Mouse (Mus musculus) liver, embryonic 11.5 days (tissue): Measurements from ENCODE around the gene Trafd1. TPM values are rescaled to one million over a fixed set of nuclear protein-coding genes. Genes with fewer than 3 reads are reported as not detected.

ENCODE experiments used
- ATAC-seq: fragments of 200-750 bp; cut with Nextera tagmentation; replicated peaks from 2 replicates; pipeline ENCODE4 v1.8.0; 2017; ENCODE audit warnings: moderate number of reproducible peaks, mild to moderate bottlenecking, moderate TSS enrichment, moderate library complexity; ENCODE audit not compliant: low FRiP score
- DNase-seq: peaks from one replicate; pipeline ENCODE4 v3.0.0-alpha.2; 2017; ENCODE audit warnings: low spot score
- H3K27ac ChIP-seq: fragments of 300-500 bp; sonication (generic); 2 replicates; pipeline ENCODE4 v1.5.1; 2014; ENCODE audit warnings: mild to moderate bottlenecking, low read depth, low read length, control low read depth
- H3K27me3 ChIP-seq: fragments of 300-500 bp; sonication (generic); replicated peaks from 2 replicates; pipeline ENCODE4 v1.6.1; 2014; ENCODE audit warnings: low read length, mixed read lengths; ENCODE audit not compliant: control insufficient read depth, insufficient read depth
- H3K36me3 ChIP-seq: fragments of 300-500 bp; sonication (generic); 2 replicates; pipeline ENCODE4 v1.6.1; 2014; ENCODE audit warnings: mild to moderate bottlenecking, low read length, moderate library complexity, mixed read lengths; ENCODE audit not compliant: control insufficient read depth, insufficient read depth
- H3K4me1 ChIP-seq: fragments of 300-500 bp; sonication (generic); replicated peaks from 2 replicates; pipeline ENCODE4 v1.6.1; 2014; ENCODE audit warnings: low read length, mixed read lengths; ENCODE audit not compliant: control insufficient read depth, insufficient read depth
- H3K4me2 ChIP-seq: fragments of 300-500 bp; sonication (generic); 2 replicates; pipeline ENCODE4 v1.6.1; 2014; ENCODE audit warnings: mild to moderate bottlenecking, control low read depth, moderate library complexity
- H3K4me3 ChIP-seq: fragments of 300-500 bp; sonication (generic); 2 replicates; pipeline ENCODE4 v1.5.1; 2014; ENCODE audit warnings: low read depth, low read length, control low read depth
- H3K9ac ChIP-seq: fragments of 300-500 bp; sonication (generic); 2 replicates; pipeline ENCODE4 v1.6.1; 2014; ENCODE audit warnings: low read depth, low read length, control low read depth
- H3K9me3 ChIP-seq: fragments of 300-500 bp; sonication (generic); 2 replicates; pipeline ENCODE4 v1.6.1; 2016; ENCODE audit warnings: low read length, inconsistent platforms, mixed read lengths; ENCODE audit not compliant: control insufficient read depth
- WGBS: fragments of 180-500 bp; shearing (Covaris S2); extraction: QIAGEN DNeasy Blood & Tissue Kit; methylation state at CpG from one replicate; pipeline ENCODE4 v1.1.7; 2014; 5-methylcytosine and 5-hydroxymethylcytosine counted together
- polyA plus RNA-seq: library from polyadenylated mRNA; unstranded; fragments of >200 nt; fragmentation: Nextera tagmentation; extraction: Ambion mirVana; gene quantifications from 2 replicates; pipeline ENCODE4 v1.2.1, GENCODE M21; 2014

The Trafd1 gene
- polyA plus RNA-seq, 1 experiment from 2014 or later = 36.7 TPM

GRCm38 (mm10) chr5:121342490-121342889 is 42.9 kb downstream of the Trafd1 start:
- no peak for ATAC-seq
- H3K4me1 ChIP-seq = no peaks in the 10 kb centered on the region

GRCm38 (mm10) chr5:121340965-121341473 is 44.4 kb downstream of the Trafd1 start:
- DNase-seq = no peak
- H3K27ac ChIP-seq = no peak overlapping the region
- no peak overlapping the region for H3K9ac ChIP-seq
- H3K4me2 ChIP-seq = no peak overlapping the region
- 48% methylated on average over 7 of the region's 7 CpGs for WGBS
- no peak for ATAC-seq
- no peak overlapping the region for H3K4me3 ChIP-seq
- no peaks in the 10 kb centered on the region for H3K9me3 ChIP-seq
- H3K4me1 ChIP-seq = no peaks in the 10 kb centered on the region
- peaks cover 55% of the 10 kb centered on the region for H3K36me3 ChIP-seq
- no peaks in the 10 kb centered on the region for H3K27me3 ChIP-seq

More at GRCm38 (mm10) chr5:121342490-121342889, 42.9 kb downstream of the Trafd1 start:
- no peak overlapping the region for H3K4me2 ChIP-seq
- no peak overlapping the region for H3K9ac ChIP-seq
- no peaks in the 10 kb centered on the region for H3K9me3 ChIP-seq
- no peak overlapping the region for H3K27ac ChIP-seq
- no peaks in the 10 kb centered on the region for H3K27me3 ChIP-seq
- WGBS = 93% methylated on average over 11 of the region's 11 CpGs
- H3K4me3 ChIP-seq = no peak overlapping the region
- DNase-seq = no peak
- H3K36me3 ChIP-seq = peaks cover 52% of the 10 kb centered on the region

GRCm38 (mm10) chr5:121339507-121340230 is 45.8 kb downstream of the Trafd1 start:
- ATAC-seq (no peak), DNase-seq (no peak)
- Histone ChIP-seq H3K9ac (no peak overlapping the region), H3K4me3 (no peak overlapping the region), H3K27ac (no peak overlapping the region), H3K4me2 (no peak overlapping the region), H3K36me3 (peaks cover 46% of the 10 kb centered on the region), H3K9me3 (no peaks in the 10 kb centered on the region), H3K4me1 (no peaks in the 10 kb centered on the region), H3K27me3 (no peaks in the 10 kb centered on the region)
- 95% methylated on average over 7 of the region's 7 CpGs for WGBS

- Histone ChIP-seq H3K27ac (no peak overlapping the region), H3K9ac (no peak overlapping the region), H3K9me3 (no peaks in the 10 kb centered on the region), H3K4me3 (no peak overlapping the region), H3K27me3 (no peaks in the 10 kb centered on the region), H3K4me1 (no peaks in the 10 kb centered on the region), H3K4me2 (no peak overlapping the region), H3K36me3 (peaks cover 35% of the 10 kb centered on the region)
- WGBS = 92% methylated on average over 6 of the region's 6 CpGs
- DNase-seq = no peak
- no peak for ATAC-seq
Observed at GRCm38 (mm10) chr5:121336776-121337175, 48.7 kb downstream of the Trafd1 start.

GRCm38 (mm10) chr5:121336009-121336408 is 49.4 kb downstream of the Trafd1 start:
- no peak for ATAC-seq
- H3K4me3 ChIP-seq = no peak overlapping the region
- WGBS = 88% methylated on average over 3 of the region's 3 CpGs
- H3K27me3 ChIP-seq = no peaks in the 10 kb centered on the region
- no peak for DNase-seq
- no peak overlapping the region for H3K27ac ChIP-seq
- H3K36me3 ChIP-seq = peaks cover 41% of the 10 kb centered on the region
- no peak overlapping the region for H3K4me2 ChIP-seq
- no peaks in the 10 kb centered on the region for H3K9me3 ChIP-seq
- no peak overlapping the region for H3K9ac ChIP-seq
- H3K4me1 ChIP-seq = no peaks in the 10 kb centered on the region

- 95% methylated on average over 4 of the region's 4 CpGs for WGBS
- H3K9ac ChIP-seq = no peak overlapping the region
Observed at GRCm38 (mm10) chr5:121335426-121335825, 50.0 kb downstream of the Trafd1 start.

GRCm38 (mm10) chr5:121334454-121334853 is 51.0 kb downstream of the Trafd1 start:
- H3K27me3 ChIP-seq = no peaks in the 10 kb centered on the region
- H3K27ac ChIP-seq = no peak overlapping the region
- DNase-seq = no peak
- H3K4me1 ChIP-seq = no peaks in the 10 kb centered on the region
- ATAC-seq = no peak
- WGBS = 87% methylated on average over 5 of the region's 5 CpGs
- H3K36me3 ChIP-seq = peaks cover 46% of the 10 kb centered on the region
- H3K9ac ChIP-seq = no peak overlapping the region
- H3K4me3 ChIP-seq = no peak overlapping the region
- no peaks in the 10 kb centered on the region for H3K9me3 ChIP-seq
- H3K4me2 ChIP-seq = no peak overlapping the region

More at GRCm38 (mm10) chr5:121335426-121335825, 50.0 kb downstream of the Trafd1 start:
- ATAC-seq (no peak), DNase-seq (no peak)
- H3K4me1 ChIP-seq = no peaks in the 10 kb centered on the region
- no peak overlapping the region for H3K4me3 ChIP-seq
- H3K4me2 ChIP-seq = no peak overlapping the region
- no peak overlapping the region for H3K27ac ChIP-seq
- H3K27me3 ChIP-seq = no peaks in the 10 kb centered on the region
- peaks cover 44% of the 10 kb centered on the region for H3K36me3 ChIP-seq
- H3K9me3 ChIP-seq = no peaks in the 10 kb centered on the region

- Histone ChIP-seq H3K4me1 (no peaks in the 10 kb centered on the region), H3K9me3 (no peaks in the 10 kb centered on the region), H3K36me3 (peaks cover 50% of the 10 kb centered on the region), H3K27ac (no peak overlapping the region), H3K27me3 (no peaks in the 10 kb centered on the region), H3K4me2 (no peak overlapping the region), H3K4me3 (no peak overlapping the region), H3K9ac (no peak overlapping the region)
- 92% methylated on average over 9 of the region's 9 CpGs for WGBS
- no peak for ATAC-seq
- no peak for DNase-seq
Observed at GRCm38 (mm10) chr5:121333976-121334375, 51.5 kb downstream of the Trafd1 start.

GRCm38 (mm10) chr5:121331731-121332130 is 53.7 kb downstream of the Trafd1 start:
- no peaks in the 10 kb centered on the region for H3K4me1 ChIP-seq
- no peak for ATAC-seq
- 92% methylated on average over 10 of the region's 10 CpGs for WGBS

More at GRCm38 (mm10) chr5:121331731-121332130, 53.7 kb downstream of the Trafd1 start:
- H3K27me3 ChIP-seq = no peaks in the 10 kb centered on the region
- H3K36me3 ChIP-seq = peaks cover 56% of the 10 kb centered on the region
- H3K4me2 ChIP-seq = no peak overlapping the region
- DNase-seq = no peak
- H3K27ac ChIP-seq = no peak overlapping the region
- H3K4me3 ChIP-seq = no peak overlapping the region
- H3K9ac ChIP-seq = no peak overlapping the region
- H3K9me3 ChIP-seq = no peaks in the 10 kb centered on the region
